Mouse (Mus musculus) thymus, adult 2 months (tissue): ENCODE measurements around the gene A630001G21Rik.

Experiments
- CTCF ChIP-seq: fragments of 200-500 bp; IDR thresholded peaks from 2 replicates; pipeline ENCODE4 v1.5.1; 2012; ENCODE audit warnings: mild to moderate bottlenecking, control low read depth, low read length, moderate library complexity, borderline replicate concordance; ENCODE audit not compliant: control insufficient read depth, poor library complexity, insufficient read depth; ENCODE audit errors: extremely low read depth
- POLR2A ChIP-seq: fragments of 200-500 bp; IDR thresholded peaks from 2 replicates; pipeline ENCODE4 v1.6.1; 2012; ENCODE audit warnings: mild to moderate bottlenecking, low read length, control low read depth, moderate library complexity; ENCODE audit not compliant: control insufficient read depth, poor library complexity, insufficient read depth; ENCODE audit errors: extremely low read depth

DNA sequence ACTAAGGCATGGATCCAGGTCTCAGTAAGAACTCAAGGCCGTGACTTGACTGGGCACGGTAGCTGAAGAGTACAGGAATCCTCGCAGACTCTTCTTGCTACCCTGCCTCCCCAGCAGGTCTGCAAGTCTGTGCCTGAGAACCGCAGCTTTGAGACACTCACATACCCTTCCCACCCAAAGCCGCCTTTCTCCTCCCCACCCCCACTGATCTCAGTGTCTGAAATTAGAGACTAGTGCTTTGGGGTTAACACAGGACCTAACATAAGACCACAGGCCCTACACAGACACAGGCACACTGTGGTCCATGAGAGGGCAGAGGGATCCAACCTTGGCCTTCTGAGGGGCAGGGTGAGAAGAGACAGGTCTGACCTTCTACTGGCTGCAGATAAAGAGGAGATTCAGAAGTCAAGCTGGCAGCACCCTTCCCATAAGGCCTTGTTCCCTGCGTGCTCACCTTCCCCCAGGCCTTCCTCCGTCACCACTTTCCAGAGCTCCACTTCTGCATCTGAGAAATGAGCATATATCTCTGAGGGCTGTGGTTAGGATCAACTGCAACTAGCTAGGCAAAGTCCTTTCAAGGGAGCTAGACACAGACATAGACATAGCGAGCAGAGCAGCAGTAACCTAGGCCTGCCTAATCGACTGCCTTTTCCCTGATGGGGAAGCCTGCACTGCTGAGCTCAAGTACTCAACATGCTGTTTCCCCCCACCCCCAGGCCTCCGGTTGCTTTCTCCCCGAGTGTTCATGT is 26.3 kb downstream of the A630001G21Rik start:
- TF ChIP-seq POLR2A (no peak), CTCF (no peak)
